Mouse (Mus musculus) liver, postnatal 0 days (tissue): ENCODE results near the gene Snhg11.

ENCODE experiments used
- CTCF ChIP-seq: sonication (generic); IDR thresholded peaks from 2 replicates; pipeline ENCODE4 v1.5.1; 2016; ENCODE audit warnings: antibody characterized with exemption, low read depth
- EP300 ChIP-seq: IDR thresholded peaks from 2 replicates; pipeline ENCODE4 v1.6.1; 2016; ENCODE audit warnings: antibody characterized with exemption, low read depth, mild to moderate bottlenecking

- TF ChIP-seq CTCF (no peak), EP300 (no peak)
Measured at GRCm38 (mm10) chr2:158376123-158376687, 767 bp downstream of the Snhg11 start.
